Mouse (Mus musculus): ENCODE results near the gene Tmem235. TPM values are rescaled to one million over a fixed set of nuclear protein-coding genes. Genes with fewer than 3 reads are reported as not detected.

The Tmem235 gene
- polyA plus RNA-seq (2015; fragmentation: Illumina TruSeq; extraction: RNeasy Lipid Tissue Mini Kit (QIAGEN cat#74804); ENCODE audit: low read depth, low replicate concordance) = not detected

DNA sequence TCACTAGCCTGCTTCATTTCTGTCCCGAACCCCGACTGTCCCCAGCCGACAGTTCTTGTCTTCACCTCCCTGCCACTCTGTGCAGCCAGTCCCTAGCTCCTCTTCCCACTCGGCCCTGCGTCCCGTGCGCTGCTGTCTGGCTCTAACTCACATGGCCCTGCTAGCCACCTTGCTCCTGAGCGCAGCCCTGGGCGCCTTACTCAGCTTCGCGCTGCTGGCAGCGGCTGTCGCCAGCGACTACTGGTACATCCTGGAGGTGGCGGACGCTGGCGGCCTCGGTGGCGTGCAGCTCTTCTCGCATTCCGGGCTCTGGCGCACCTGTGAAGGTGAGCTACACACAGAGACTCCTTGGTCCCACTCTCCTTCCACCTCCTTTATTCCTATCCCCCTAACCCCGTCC lies at the start of gene Tmem235:
Gene Tmem235, plus strand, starts transcription at position 152 of the 400 bp plus-strand sequence.

DNA sequence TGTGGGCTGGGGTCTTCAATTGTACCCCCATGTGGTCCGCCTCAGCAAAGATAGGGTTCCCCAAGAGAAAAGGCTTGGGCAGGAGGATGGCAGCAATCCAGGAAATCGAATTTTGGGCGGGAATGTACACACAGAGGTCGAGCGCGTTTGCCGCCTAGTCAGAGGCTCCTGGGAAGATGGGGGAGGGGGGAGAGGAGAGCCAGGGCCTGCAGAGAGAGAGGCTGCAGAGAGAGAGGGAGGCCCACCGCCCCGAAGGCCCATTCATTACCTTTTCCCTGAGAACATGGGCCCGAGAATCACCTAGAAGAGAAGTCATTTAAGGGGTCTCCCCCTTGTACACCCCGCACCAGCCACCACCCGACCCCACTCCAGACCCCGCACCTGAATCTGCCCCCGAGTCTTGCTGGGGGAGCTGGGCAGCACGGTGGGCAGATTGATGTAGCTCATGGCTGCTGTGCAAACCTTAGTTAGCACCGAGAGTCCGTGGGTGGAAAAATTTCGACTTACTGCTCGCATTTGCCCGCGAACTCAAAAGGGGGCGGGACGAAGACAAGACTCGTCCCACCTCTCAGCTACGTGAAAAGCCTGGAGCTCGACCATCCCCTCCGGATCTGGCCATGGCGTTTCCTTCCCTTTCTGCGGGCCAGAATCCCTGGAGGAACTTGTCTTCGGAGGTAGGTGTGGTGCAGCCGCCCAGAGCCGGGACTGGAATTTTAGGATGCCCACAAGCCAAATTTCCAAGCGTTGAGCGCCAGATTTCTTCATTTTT lies 35.0 kb upstream of the Tmem235 start, which contains the start of the genes Afmid and Tk1:
Gene Afmid, plus strand, starts transcription at position 592 of the 769 bp plus-strand sequence.
Gene Tk1, minus strand, starts transcription at position 760 of the 769 bp plus-strand sequence.

DNA sequence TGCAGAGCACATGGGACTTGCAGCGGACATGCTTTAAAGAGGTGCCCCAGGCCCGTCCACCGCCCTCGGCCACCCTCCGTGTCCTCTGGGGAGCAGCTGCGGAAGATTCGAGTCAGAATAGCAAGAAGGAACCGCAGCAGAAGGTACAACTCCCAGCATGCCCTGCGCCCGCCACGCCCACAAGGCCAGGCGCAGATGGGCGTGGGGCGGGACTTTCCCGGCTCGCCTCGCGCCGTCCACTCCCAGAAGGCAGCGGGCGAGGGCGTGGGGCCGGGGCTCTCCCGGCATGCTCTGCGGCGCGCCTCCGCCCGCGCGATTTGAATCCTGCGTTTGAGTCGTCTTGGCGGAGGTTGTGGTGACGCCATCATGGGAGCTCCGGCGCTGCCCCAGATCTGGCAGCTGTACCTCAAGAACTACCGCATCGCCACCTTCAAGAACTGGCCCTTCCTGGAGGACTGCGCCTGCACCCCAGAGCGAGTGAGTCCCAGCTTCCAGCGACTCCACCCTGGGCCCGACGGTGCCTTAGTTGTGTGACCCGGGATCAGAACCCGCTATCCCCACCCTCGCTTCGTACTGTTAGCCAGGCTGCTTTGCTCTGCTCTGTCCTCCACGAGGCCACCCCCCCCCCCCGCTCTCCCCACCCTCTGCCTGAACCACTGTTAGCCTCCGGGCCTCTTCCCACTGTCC lies 11.4 kb upstream of the Tmem235 start, which contains the start of gene Birc5:
Gene Birc5, plus strand, starts transcription at position 267 of the 687 bp plus-strand sequence.

DNA sequence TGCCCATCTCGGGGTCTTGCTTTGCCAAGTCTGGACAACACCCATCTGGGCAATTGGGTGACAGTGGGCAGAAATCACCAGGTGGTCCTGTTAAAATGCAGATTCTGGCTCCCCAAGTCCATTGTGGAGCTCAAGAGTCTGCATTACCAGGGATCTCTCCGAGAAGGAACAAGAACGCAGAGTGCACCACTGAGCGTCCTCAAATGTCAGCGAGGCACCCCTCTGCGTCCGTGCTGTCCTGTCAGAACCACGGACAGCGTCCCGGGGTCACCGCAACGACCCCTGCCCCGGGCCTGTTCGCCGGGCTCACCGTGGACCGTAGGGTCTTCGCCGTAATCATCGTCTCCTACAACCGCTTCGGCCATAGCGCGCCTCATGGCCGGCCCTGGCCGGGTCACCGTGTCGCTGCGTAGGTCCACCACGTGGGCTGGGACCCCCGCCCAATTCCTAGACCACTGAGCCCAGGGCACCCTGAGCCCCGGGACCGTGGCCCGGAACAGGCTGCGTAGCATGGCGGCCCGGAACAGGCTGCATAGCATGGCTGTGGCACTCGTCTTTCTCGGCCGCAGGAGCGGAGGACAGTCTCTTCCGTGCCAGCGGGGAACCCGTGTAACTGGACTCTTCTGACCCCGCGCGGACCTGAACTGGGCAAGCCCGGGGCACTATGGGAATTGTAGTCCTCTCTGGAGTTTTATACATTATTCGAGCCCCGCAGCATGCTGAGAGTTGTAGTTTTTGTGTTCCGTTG lies 12.5 kb downstream of the Tmem235 start, which contains the start of gene Tha1:
Gene Tha1, minus strand, starts transcription at position 621 of the 748 bp plus-strand sequence.

Other genes starting within 250 kb of the Tmem235 start
- gene Tnrc6c, start 206.5 kb upstream of the Tmem235 start, polyA plus RNA-seq (2015; fragmentation: Illumina TruSeq; extraction: RNeasy Lipid Tissue Mini Kit (QIAGEN cat#74804); ENCODE audit: low read depth, low replicate concordance) = 28.8 TPM
- 0.55 TPM for gene Tmc8, start 78.7 kb upstream of the Tmem235 start, polyA plus RNA-seq (2015; fragmentation: Illumina TruSeq; extraction: RNeasy Lipid Tissue Mini Kit (QIAGEN cat#74804); ENCODE audit: low read depth, low replicate concordance)
- gene Tmc6, start 78.6 kb upstream of the Tmem235 start, polyA plus RNA-seq (2015; fragmentation: Illumina TruSeq; extraction: RNeasy Lipid Tissue Mini Kit (QIAGEN cat#74804); ENCODE audit: low read depth, low replicate concordance) = 8.8 TPM
- not detected for gene 6030468B19Rik, start 63.1 kb upstream of the Tmem235 start, polyA plus RNA-seq (2015; fragmentation: Illumina TruSeq; extraction: RNeasy Lipid Tissue Mini Kit (QIAGEN cat#74804); ENCODE audit: low read depth, low replicate concordance)
- 0.86 TPM for gene Gm20708, start 51.1 kb upstream of the Tmem235 start, polyA plus RNA-seq (2015; fragmentation: Illumina TruSeq; extraction: RNeasy Lipid Tissue Mini Kit (QIAGEN cat#74804); ENCODE audit: low read depth, low replicate concordance)
- gene Syngr2, start 51.1 kb upstream of the Tmem235 start, polyA plus RNA-seq (2015; fragmentation: Illumina TruSeq; extraction: RNeasy Lipid Tissue Mini Kit (QIAGEN cat#74804); ENCODE audit: low read depth, low replicate concordance) = 14.0 TPM
- 2.1 TPM for gene Afmid, start 34.8 kb upstream of the Tmem235 start, polyA plus RNA-seq (2015; fragmentation: Illumina TruSeq; extraction: RNeasy Lipid Tissue Mini Kit (QIAGEN cat#74804); ENCODE audit: low read depth, low replicate concordance)
- gene Tk1, start 34.7 kb upstream of the Tmem235 start, polyA plus RNA-seq (2015; fragmentation: Illumina TruSeq; extraction: RNeasy Lipid Tissue Mini Kit (QIAGEN cat#74804); ENCODE audit: low read depth, low replicate concordance) = 0.68 TPM
- gene Birc5, start 11.5 kb upstream of the Tmem235 start, polyA plus RNA-seq (2015; fragmentation: Illumina TruSeq; extraction: RNeasy Lipid Tissue Mini Kit (QIAGEN cat#74804); ENCODE audit: low read depth, low replicate concordance) = 2.9 TPM
- gene Tha1, start 12.7 kb downstream of the Tmem235 start, polyA plus RNA-seq (2015; fragmentation: Illumina TruSeq; extraction: RNeasy Lipid Tissue Mini Kit (QIAGEN cat#74804); ENCODE audit: low read depth, low replicate concordance) = 4.3 TPM
- 2.1 TPM for gene Socs3, start 109.3 kb downstream of the Tmem235 start, polyA plus RNA-seq (2015; fragmentation: Illumina TruSeq; extraction: RNeasy Lipid Tissue Mini Kit (QIAGEN cat#74804); ENCODE audit: low read depth, low replicate concordance)
- gene Pgs1, start 125.5 kb downstream of the Tmem235 start, polyA plus RNA-seq (2015; fragmentation: Illumina TruSeq; extraction: RNeasy Lipid Tissue Mini Kit (QIAGEN cat#74804); ENCODE audit: low read depth, low replicate concordance) = 64.0 TPM

Measured in brain, adult 10 weeks (tissue).